Mouse (Mus musculus): ENCODE measurements around the gene Rps6kl1. TPM values are rescaled to one million over a fixed set of nuclear protein-coding genes. Genes with fewer than 3 reads are reported as not detected.

Rps6kl1 gene
- polyA plus RNA-seq, 1 experiment, result 1.4 TPM

GRCm38 (mm10) chr12:85129426-85129978, 21.6 kb downstream of the Rps6kl1 start:
- no peak for DNase-seq

GRCm38 (mm10) chr12:85126986-85127603, 24.0 kb downstream of the Rps6kl1 start:
- WGBS, result 68% methylated on average over 8 of the region's 8 CpGs
- TF ChIP-seq CTCF (IDR thresholded peaks at IDR 0.05; ENCODE audit: insufficient read depth, low read length), result no peak
- no peak for TF ChIP-seq POLR2A (IDR thresholded peaks at IDR 0.05; ENCODE audit: borderline replicate concordance, extremely low read depth, low read depth, low read length)
- no peak overlapping the region for H3K4me3 ChIP-seq (replicated peaks; ENCODE audit: extremely low read depth, low read depth, low read length)
- no peaks in the 10 kb centered on the region for H3K4me1 ChIP-seq (ENCODE audit: control insufficient read depth, insufficient read depth, low read length)
- DNase-seq, result no peak

More at GRCm38 (mm10) chr12:85129426-85129978, 21.6 kb downstream of the Rps6kl1 start:
- Histone ChIP-seq H3K4me3 (replicated peaks; ENCODE audit: extremely low read depth, low read depth, low read length) (no peak overlapping the region), H3K4me1 (ENCODE audit: control insufficient read depth, insufficient read depth, low read length) (no peaks in the 10 kb centered on the region)
- 85% methylated on average over 9 of the region's 9 CpGs for WGBS
- no peak for TF ChIP-seq CTCF (IDR thresholded peaks at IDR 0.05; ENCODE audit: insufficient read depth, low read length)
- no peak for TF ChIP-seq POLR2A (IDR thresholded peaks at IDR 0.05; ENCODE audit: borderline replicate concordance, extremely low read depth, low read depth, low read length)

GRCm38 (mm10) chr12:85124751-85125150, 26.3 kb downstream of the Rps6kl1 start:
- no peak overlapping the region for H3K4me3 ChIP-seq (replicated peaks; ENCODE audit: extremely low read depth, low read depth, low read length)
- TF ChIP-seq CTCF (IDR thresholded peaks at IDR 0.05; ENCODE audit: insufficient read depth, low read length) (no peak), POLR2A (IDR thresholded peaks at IDR 0.05; ENCODE audit: borderline replicate concordance, extremely low read depth, low read depth, low read length) (no peak)
- no peaks in the 10 kb centered on the region for H3K4me1 ChIP-seq (ENCODE audit: control insufficient read depth, insufficient read depth, low read length)
- DNase-seq, result no peak
- WGBS, result 91% methylated on average over 5 of the region's 5 CpGs

- TF ChIP-seq CTCF (IDR thresholded peaks at IDR 0.05; ENCODE audit: insufficient read depth, low read length), result no peak
- TF ChIP-seq POLR2A (IDR thresholded peaks at IDR 0.05; ENCODE audit: borderline replicate concordance, extremely low read depth, low read depth, low read length), result no peak
- WGBS, result 79% methylated on average over 11 of the region's 11 CpGs
Observed at GRCm38 (mm10) chr12:85123645-85124044, 27.4 kb downstream of the Rps6kl1 start.

GRCm38 (mm10) chr12:85123108-85123530, 27.9 kb downstream of the Rps6kl1 start:
- no peak for DNase-seq
- Histone ChIP-seq H3K4me3 (replicated peaks; ENCODE audit: extremely low read depth, low read depth, low read length) (no peak overlapping the region), H3K4me1 (ENCODE audit: control insufficient read depth, insufficient read depth, low read length) (no peaks in the 10 kb centered on the region)
- TF ChIP-seq POLR2A (IDR thresholded peaks at IDR 0.05; ENCODE audit: borderline replicate concordance, extremely low read depth, low read depth, low read length) (no peak), CTCF (IDR thresholded peaks at IDR 0.05; ENCODE audit: insufficient read depth, low read length) (no peak)
- WGBS, result 80% methylated on average over 9 of the region's 9 CpGs

More at GRCm38 (mm10) chr12:85123645-85124044, 27.4 kb downstream of the Rps6kl1 start:
- no peak for DNase-seq
- Histone ChIP-seq H3K4me3 (replicated peaks; ENCODE audit: extremely low read depth, low read depth, low read length) (no peak overlapping the region), H3K4me1 (ENCODE audit: control insufficient read depth, insufficient read depth, low read length) (no peaks in the 10 kb centered on the region)

GRCm38 (mm10) chr12:85121806-85122459, 29.1 kb downstream of the Rps6kl1 start:
- no peak overlapping the region for H3K4me3 ChIP-seq (replicated peaks; ENCODE audit: extremely low read depth, low read depth, low read length)
- TF ChIP-seq CTCF (IDR thresholded peaks at IDR 0.05; ENCODE audit: insufficient read depth, low read length) (no peak), POLR2A (IDR thresholded peaks at IDR 0.05; ENCODE audit: borderline replicate concordance, extremely low read depth, low read depth, low read length) (no peak)
- 89% methylated on average over 9 of the region's 9 CpGs for WGBS
- DNase-seq, result no peak
- H3K4me1 ChIP-seq (ENCODE audit: control insufficient read depth, insufficient read depth, low read length), result no peaks in the 10 kb centered on the region

- 54% methylated on average over 7 of the region's 7 CpGs for WGBS
- peak; percentile 70 for DNase-seq
- Histone ChIP-seq H3K4me1 (ENCODE audit: control insufficient read depth, insufficient read depth, low read length) (peaks cover 15% of the 10 kb centered on the region; the same call in 1 of the 2 replicates), H3K4me3 (replicated peaks; ENCODE audit: extremely low read depth, low read depth, low read length) (no peak overlapping the region)
- TF ChIP-seq POLR2A (IDR thresholded peaks at IDR 0.05; ENCODE audit: borderline replicate concordance, extremely low read depth, low read depth, low read length) (no peak), CTCF (IDR thresholded peaks at IDR 0.05; ENCODE audit: insufficient read depth, low read length) (no peak)
Observed at GRCm38 (mm10) chr12:85115678-85116077, 35.4 kb downstream of the Rps6kl1 start.

- Histone ChIP-seq H3K4me3 (replicated peaks; ENCODE audit: extremely low read depth, low read depth, low read length) (no peak overlapping the region), H3K4me1 (ENCODE audit: control insufficient read depth, insufficient read depth, low read length) (peaks cover 19% of the 10 kb centered on the region)
- TF ChIP-seq POLR2A (IDR thresholded peaks at IDR 0.05; ENCODE audit: borderline replicate concordance, extremely low read depth, low read depth, low read length), result no peak
- no peak for TF ChIP-seq CTCF (IDR thresholded peaks at IDR 0.05; ENCODE audit: insufficient read depth, low read length)
- WGBS, result 84% methylated on average over 3 of the region's 3 CpGs
- no peak for DNase-seq
Observed at GRCm38 (mm10) chr12:85113917-85114316, 37.1 kb downstream of the Rps6kl1 start.

GRCm38 (mm10) chr12:85113337-85113736, 37.7 kb downstream of the Rps6kl1 start:
- TF ChIP-seq CTCF (IDR thresholded peaks at IDR 0.05; ENCODE audit: insufficient read depth, low read length) (no peak), POLR2A (IDR thresholded peaks at IDR 0.05; ENCODE audit: borderline replicate concordance, extremely low read depth, low read depth, low read length) (no peak)
- DNase-seq, result no peak
- 73% methylated on average over 3 of the region's 3 CpGs for WGBS
- no peak overlapping the region for H3K4me3 ChIP-seq (replicated peaks; ENCODE audit: extremely low read depth, low read depth, low read length)
- H3K4me1 ChIP-seq (ENCODE audit: control insufficient read depth, insufficient read depth, low read length), result peaks cover 19% of the 10 kb centered on the region

Measured in lung, adult 2 months (tissue).